Mouse (Mus musculus) kidney, embryonic 14.5 days (tissue): ENCODE measurements around the gene Tomm7. TPM values are rescaled to one million over a fixed set of nuclear protein-coding genes. Genes with fewer than 3 reads are reported as not detected.
"Not testable (repeated sequence)": the region's sequence is repeated elsewhere in the genome, so short reads cannot be mapped to it uniquely, and the experiment has no call there.

Experiments used
- ATAC-seq: fragments of 200-750 bp; cut with Nextera tagmentation; 2 replicates; pipeline ENCODE4 v1.8.0; 2017; ENCODE audit warnings: moderate number of reproducible peaks, mild to moderate bottlenecking, moderate TSS enrichment, moderate library complexity; ENCODE audit not compliant: low FRiP score, low TSS enrichment
- H3K27ac ChIP-seq: fragments of 300-500 bp; sonication (generic); 2 replicates; pipeline ENCODE4 v1.5.1; 2014; ENCODE audit warnings: low read depth, mild to moderate bottlenecking, low read length, moderate library complexity, mixed read lengths
- H3K27me3 ChIP-seq: fragments of 300-500 bp; sonication (generic); 2 replicates; pipeline ENCODE4 v1.6.1; 2014; ENCODE audit warnings: mild to moderate bottlenecking, low read length; ENCODE audit not compliant: control insufficient read depth, insufficient read depth
- H3K36me3 ChIP-seq: fragments of 300-500 bp; sonication (generic); 2 replicates; pipeline ENCODE4 v1.6.1; 2014; ENCODE audit warnings: low read length, mixed read lengths; ENCODE audit not compliant: control insufficient read depth, insufficient read depth
- H3K4me1 ChIP-seq: fragments of 300-500 bp; sonication (generic); 2 replicates; pipeline ENCODE4 v1.6.1; 2014; ENCODE audit warnings: low read length, mixed read lengths; ENCODE audit not compliant: control insufficient read depth, insufficient read depth
- H3K4me2 ChIP-seq: fragments of 300-500 bp; sonication (generic); replicated peaks from 2 replicates; pipeline ENCODE4 v1.6.1; 2014; ENCODE audit warnings: low read depth, mild to moderate bottlenecking, low read length
- H3K4me3 ChIP-seq: fragments of 300-500 bp; sonication (generic); 2 replicates; pipeline ENCODE4 v1.5.1; 2014; ENCODE audit warnings: mild to moderate bottlenecking, low read length
- H3K9ac ChIP-seq: fragments of 300-500 bp; sonication (generic); 2 replicates; pipeline ENCODE4 v1.6.1; 2014; ENCODE audit warnings: low read depth, mild to moderate bottlenecking, low read length, moderate library complexity
- H3K9me3 ChIP-seq: fragments of 300-500 bp; sonication (generic); 2 replicates; pipeline ENCODE4 v1.6.1; 2016; ENCODE audit warnings: low read length; ENCODE audit not compliant: control insufficient read depth
- WGBS: fragments of 180-500 bp; shearing (Covaris S2); extraction: QIAGEN DNeasy Blood & Tissue Kit; methylation state at CpG from one replicate; pipeline ENCODE4 v1.1.7; 2014; 5-methylcytosine and 5-hydroxymethylcytosine counted together
- polyA plus RNA-seq: library from polyadenylated mRNA; unstranded; fragments of >200 nt; fragmentation: Nextera tagmentation; extraction: Ambion mirVana; gene quantifications from 2 replicates; pipeline ENCODE4 v1.2.1, GENCODE M21; 2014

Tomm7 gene
- polyA plus RNA-seq, 1 experiment from 2014 or later, result 124 TPM

DNA sequence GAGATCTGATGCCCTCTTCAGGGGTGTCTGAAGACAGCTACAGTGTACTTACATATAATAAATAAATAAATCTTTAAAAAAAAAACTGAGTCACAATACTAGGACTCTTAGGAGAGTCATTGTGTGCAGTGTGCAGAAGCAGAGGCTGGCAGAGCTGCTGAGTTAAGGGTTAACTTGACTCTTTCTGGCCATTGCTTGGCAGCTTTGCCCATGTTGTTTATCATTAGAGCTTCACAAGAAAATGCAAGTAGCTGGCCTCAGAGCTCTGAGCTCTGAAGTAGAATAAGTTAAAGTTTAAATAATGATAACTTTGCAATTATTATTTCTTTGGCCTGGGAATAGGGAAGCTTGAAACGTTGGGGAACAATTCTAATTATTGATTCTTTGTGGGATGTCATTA, 8.3 kb downstream of the Tomm7 start:
- not testable (repeated sequence) for H3K4me2 ChIP-seq

DNA sequence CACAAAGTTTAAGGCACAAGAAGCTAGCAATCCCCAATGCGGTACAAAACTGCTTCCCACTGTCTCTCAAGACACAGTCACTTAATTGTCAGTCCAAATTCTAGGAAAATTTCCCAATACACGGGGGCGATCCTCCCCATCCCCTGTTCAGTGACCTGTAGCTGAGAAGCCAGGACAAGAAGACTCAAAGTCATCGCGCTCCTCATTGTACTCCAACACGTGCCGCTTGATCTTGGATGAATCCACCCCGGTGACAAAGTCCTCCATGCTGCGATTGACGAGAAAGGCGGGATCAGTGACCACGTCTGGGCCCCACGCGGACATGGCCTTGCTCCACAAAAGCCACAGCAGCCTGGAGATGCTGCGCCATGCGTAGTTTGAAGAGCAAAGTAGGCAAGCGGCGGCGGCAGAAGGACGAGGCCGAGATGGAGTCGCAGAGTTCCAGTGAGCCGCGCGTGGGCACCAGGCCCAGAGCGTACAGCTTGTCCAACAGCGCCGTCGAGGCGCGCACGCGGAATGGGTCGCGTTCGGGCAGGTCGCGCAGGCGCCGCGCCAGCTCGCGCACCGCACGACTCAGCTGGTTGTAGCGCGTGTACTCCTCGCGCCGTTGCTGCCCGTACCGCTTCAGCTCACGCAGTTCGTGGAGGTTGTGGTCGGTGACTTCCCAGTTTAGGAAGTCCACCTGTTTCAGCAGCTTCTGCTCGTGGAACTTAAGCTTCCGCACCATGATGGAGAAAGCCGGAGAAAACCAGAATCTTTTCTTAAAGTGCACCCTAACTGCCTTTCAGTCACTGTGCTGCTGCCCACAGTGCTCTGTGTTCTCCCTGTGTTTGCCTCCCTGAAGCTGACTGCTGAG, 12.8 kb downstream of the Tomm7 start:
- H3K36me3 ChIP-seq, result no peaks in the 10 kb centered on the region
- H3K4me1 ChIP-seq, result no peaks in the 10 kb centered on the region
- no peak overlapping the region for H3K9ac ChIP-seq
- no peaks in the 10 kb centered on the region for H3K9me3 ChIP-seq
- no peak for ATAC-seq
- H3K4me3 ChIP-seq, result peak overlapping the region; percentile 7; the same call in 1 of the 2 replicates
- WGBS, result 52% methylated on average over 58 of the region's 58 CpGs
- no peak overlapping the region for H3K27ac ChIP-seq
- H3K4me2 ChIP-seq, result peak overlapping the region; percentile 27; the same call in 1 of the 2 replicates
- H3K27me3 ChIP-seq, result no peaks in the 10 kb centered on the region; the same call in 1 of the 2 replicates

More for the DNA sequence above, 8.3 kb downstream of the Tomm7 start:
- not testable (repeated sequence) for ATAC-seq, H3K27ac ChIP-seq, H3K4me3 ChIP-seq, H3K9me3 ChIP-seq, H3K9ac ChIP-seq, H3K4me1 ChIP-seq, H3K27me3 ChIP-seq
- peaks cover 12% of the 10 kb centered on the region; the same call in 1 of the 2 replicates for H3K36me3 ChIP-seq
- whole genome bisulfite sequencing, result 80% methylated on average over 1 of the region's 1 CpGs

DNA sequence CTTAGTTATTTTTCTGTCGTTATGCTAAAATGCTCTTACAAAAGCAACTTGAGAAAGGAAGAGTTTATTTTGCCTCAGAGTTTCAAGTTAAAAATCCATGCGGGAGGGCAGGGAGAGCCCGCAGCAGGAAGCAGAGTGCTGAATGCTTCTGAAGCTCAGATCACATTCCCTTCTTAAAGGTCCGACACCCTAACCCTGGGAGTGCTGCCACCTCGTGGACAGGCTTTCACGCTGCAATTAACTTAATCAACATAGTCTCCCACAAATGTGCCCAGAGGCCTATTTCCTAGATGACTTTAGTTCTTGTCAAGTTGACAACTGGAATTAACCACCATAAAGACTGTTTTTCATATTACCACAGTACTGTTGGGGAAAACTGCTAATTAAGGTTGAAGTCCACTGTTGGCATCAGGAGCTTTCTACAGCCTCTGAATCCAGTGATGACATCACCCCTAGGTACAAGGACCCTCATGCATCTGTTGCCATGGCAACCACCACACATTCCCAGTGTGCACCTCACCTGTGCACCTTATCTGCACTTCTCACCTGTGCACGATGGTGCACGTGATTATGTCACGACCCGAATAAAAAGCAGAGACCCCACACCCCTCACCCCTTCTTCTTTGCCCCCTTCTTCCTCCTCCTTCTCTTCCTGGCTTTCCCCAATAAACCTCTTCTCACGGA, 17.5 kb downstream of the Tomm7 start:
- Histone ChIP-seq H3K4me1 (no peaks in the 10 kb centered on the region), H3K9me3 (no peaks in the 10 kb centered on the region), H3K4me2 (no peak overlapping the region), H3K4me3 (no peak overlapping the region), H3K9ac (no peak overlapping the region), H3K36me3 (no peaks in the 10 kb centered on the region), H3K27me3 (no peaks in the 10 kb centered on the region; the same call in 1 of the 2 replicates), H3K27ac (no peak overlapping the region)
- ATAC-seq, result peak; percentile 61
- 41% methylated on average over 11 of the region's 11 CpGs for WGBS

DNA sequence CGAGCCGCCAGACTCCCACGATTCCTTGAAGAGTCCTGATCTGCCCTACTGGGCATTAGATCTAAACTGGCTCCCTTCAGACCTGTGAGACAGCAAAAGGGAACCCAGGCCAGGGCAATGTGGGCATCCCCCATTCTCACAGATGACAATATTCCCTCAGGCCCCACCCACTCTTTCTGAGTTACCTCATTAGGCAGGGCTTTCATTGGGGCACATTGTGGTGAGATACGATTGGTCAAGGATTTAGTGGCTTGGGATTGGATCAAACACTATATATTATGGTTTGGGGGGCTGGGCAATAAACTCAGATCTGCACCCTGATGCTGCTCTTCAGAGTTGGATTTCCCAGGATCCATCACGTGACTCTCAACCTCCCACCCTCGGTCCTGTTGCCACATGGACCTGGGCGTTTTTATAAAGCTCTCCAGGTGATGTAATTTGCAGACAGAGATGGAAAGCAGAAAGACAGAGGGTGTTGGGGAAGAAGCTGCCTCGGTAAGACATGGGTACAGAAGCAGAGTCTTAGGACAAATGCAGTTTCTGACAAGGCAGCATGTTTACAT, 19.7 kb downstream of the Tomm7 start:
- Histone ChIP-seq H3K27ac (no peak overlapping the region), H3K9ac (no peak overlapping the region), H3K4me2 (no peak overlapping the region), H3K4me3 (no peak overlapping the region), H3K4me1 (no peaks in the 10 kb centered on the region), H3K27me3 (no peaks in the 10 kb centered on the region), H3K9me3 (no peaks in the 10 kb centered on the region), H3K36me3 (peaks cover 7% of the 10 kb centered on the region; the same call in 1 of the 2 replicates)
- 79% methylated on average over 8 of the region's 8 CpGs for WGBS
- ATAC-seq, result no peak

DNA sequence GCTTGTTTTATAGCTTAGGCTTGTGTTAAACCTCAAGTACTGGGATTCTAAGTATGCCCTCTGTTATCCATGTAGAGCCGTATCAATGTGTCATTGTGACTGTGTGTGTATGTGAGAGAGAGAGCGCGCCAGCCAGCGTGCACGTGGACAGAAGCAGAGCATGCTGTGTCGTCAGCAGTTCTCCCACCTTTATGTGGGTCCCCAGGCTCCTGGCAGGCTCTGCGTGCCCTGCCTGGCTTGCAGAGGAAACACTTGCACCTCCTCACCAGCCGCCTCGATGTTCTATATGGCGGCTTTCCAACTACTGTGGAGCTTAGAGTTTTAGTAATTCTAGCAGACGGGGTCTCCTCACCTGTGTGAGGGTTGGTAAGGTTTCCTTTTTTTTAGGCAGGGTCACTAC, 21.7 kb downstream of the Tomm7 start:
- Histone ChIP-seq H3K36me3 (peaks cover 21% of the 10 kb centered on the region; the same call in 1 of the 2 replicates), H3K9ac (no peak overlapping the region), H3K9me3 (no peaks in the 10 kb centered on the region), H3K27ac (no peak overlapping the region), H3K4me1 (no peaks in the 10 kb centered on the region), H3K27me3 (no peaks in the 10 kb centered on the region), H3K4me2 (no peak overlapping the region), H3K4me3 (no peak overlapping the region)
- no peak for ATAC-seq
- WGBS, result 77% methylated on average over 11 of the region's 11 CpGs

DNA sequence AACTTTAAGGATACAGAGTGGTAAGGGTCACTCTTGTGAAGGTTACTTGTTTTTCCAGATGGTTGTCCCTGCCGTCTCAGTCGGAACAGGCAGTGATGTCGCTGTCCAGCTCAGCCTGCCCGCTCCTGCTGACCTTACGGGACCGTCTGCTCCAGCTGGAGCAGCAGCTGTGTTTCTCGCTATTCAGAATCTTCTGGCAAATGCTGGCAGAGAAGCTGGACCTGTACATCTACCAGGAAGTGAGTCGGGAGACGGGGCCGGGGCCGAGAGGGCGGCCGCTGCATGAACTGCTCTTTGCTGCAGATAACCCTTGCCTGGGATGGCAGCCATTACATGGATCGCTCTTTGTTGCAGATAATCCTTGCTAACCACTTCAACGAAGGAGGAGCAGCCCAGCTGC, 27.3 kb downstream of the Tomm7 start:
- H3K27me3 ChIP-seq, result no peaks in the 10 kb centered on the region
- H3K9me3 ChIP-seq, result peaks cover 6% of the 10 kb centered on the region; the same call in 1 of the 2 replicates
- H3K4me3 ChIP-seq, result no peak overlapping the region
- ATAC-seq, result no peak
- WGBS, result 84% methylated on average over 15 of the region's 15 CpGs
- no peak overlapping the region for H3K9ac ChIP-seq
- H3K4me1 ChIP-seq, result no peaks in the 10 kb centered on the region
- H3K27ac ChIP-seq, result no peak overlapping the region
- H3K36me3 ChIP-seq, result peaks cover 63% of the 10 kb centered on the region
- H3K4me2 ChIP-seq, result no peak overlapping the region

DNA sequence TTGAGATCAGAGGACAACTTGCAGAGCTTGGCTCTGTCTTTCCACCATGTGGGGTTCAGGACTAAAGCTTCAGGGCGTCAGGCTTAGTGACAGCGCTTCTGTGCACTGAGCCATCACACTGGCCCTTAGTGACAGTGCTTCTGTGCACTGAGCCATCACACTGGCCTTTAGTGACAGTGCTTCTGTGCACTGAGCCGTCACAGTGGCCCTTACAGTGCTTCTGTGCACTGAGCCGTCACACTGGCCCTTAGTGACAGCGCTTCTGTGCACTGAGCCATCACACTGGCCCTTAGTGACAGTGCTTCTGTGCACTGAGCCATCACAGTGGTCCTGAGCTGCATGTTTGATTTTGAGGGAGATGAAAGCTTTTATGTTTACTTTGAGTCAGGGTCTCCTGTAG, 29.1 kb downstream of the Tomm7 start:
- 46% methylated on average over 5 of the region's 5 CpGs for WGBS
- peaks cover 77% of the 10 kb centered on the region for H3K36me3 ChIP-seq
- H3K4me1 ChIP-seq, result no peaks in the 10 kb centered on the region
- no peak overlapping the region for H3K27ac ChIP-seq
- peak; percentile 82 for ATAC-seq
- H3K9me3 ChIP-seq, result peaks cover 6% of the 10 kb centered on the region; the same call in 1 of the 2 replicates
- H3K27me3 ChIP-seq, result no peaks in the 10 kb centered on the region
- H3K9ac ChIP-seq, result no peak overlapping the region
- H3K4me3 ChIP-seq, result no peak overlapping the region
- H3K4me2 ChIP-seq, result no peak overlapping the region

DNA sequence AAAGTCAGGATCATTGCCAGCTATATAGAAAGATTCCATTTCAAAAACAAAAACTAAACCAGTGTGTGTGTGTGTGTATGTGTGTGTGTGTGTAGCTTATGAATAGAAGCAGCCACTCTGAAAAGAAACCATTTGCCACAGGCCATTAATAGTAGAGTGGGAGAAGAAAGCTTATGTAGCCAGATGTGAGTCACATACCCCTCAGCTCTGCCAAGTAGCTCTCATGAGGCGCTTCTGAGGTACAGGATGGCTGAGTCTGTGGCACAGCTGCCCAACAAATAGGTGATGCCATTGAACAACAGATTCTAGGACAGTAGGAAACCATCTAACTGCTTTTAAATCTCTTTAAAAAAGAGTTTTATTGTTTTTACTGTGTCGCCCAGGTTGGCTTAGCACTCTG, 51.2 kb downstream of the Tomm7 start:
- no peak overlapping the region for H3K4me3 ChIP-seq
- H3K27me3 ChIP-seq, result no peaks in the 10 kb centered on the region
- peaks cover 26% of the 10 kb centered on the region; the same call in 1 of the 2 replicates for H3K36me3 ChIP-seq
- no peak overlapping the region for H3K9ac ChIP-seq
- H3K9me3 ChIP-seq, result no peaks in the 10 kb centered on the region
- H3K4me1 ChIP-seq, result no peaks in the 10 kb centered on the region
- ATAC-seq, result no peak
- H3K4me2 ChIP-seq, result no peak overlapping the region
- no peak overlapping the region for H3K27ac ChIP-seq
- WGBS, result 94% methylated on average over 2 of the region's 2 CpGs
